Mouse (Mus musculus) gastrocnemius, adult 2 months (tissue): ENCODE data around the gene Mettl6. TPM values are rescaled to one million over a fixed set of nuclear protein-coding genes. Genes with fewer than 3 reads are reported as not detected.
"Not testable (repeated sequence)": the region's sequence is repeated elsewhere in the genome, so short reads cannot be mapped to it uniquely, and the experiment has no call there.

Experiments used
- DNase-seq: peaks from one replicate; pipeline ENCODE4 v3.0.0; 2022
- H3K27ac ChIP-seq: fragments of 200-600 bp; 2 replicates; pipeline ENCODE4 v1.8.1; 2022; ENCODE audit warnings: mild to moderate bottlenecking
- H3K4me3 ChIP-seq: fragments of 200-600 bp; 2 replicates; pipeline ENCODE4 v1.8.1; 2022; ENCODE audit warnings: mild to moderate bottlenecking, moderate library complexity
- CTCF ChIP-seq: fragments of 200-600 bp; IDR thresholded peaks from 2 replicates; pipeline ENCODE4 v1.8.1; 2022; ENCODE audit warnings: antibody characterized with exemption, mild to moderate bottlenecking, moderate library complexity
- intact Hi-C: fragments of 180-260 bp; cut with DNase I; formaldehyde crosslinking; loops from one replicate; pipeline ENCODE4 v1.15.1; 2025
- total RNA-seq, 2 experiments: library from RNA; stranded (reverse); gene quantifications; 2 replicates each; pipeline ENCODE4 v1.2.3; 2021

The Mettl6 gene
- total RNA-seq, 2 experiments from 2014 or later, result 9.5 to 9.8 TPM

DNA sequence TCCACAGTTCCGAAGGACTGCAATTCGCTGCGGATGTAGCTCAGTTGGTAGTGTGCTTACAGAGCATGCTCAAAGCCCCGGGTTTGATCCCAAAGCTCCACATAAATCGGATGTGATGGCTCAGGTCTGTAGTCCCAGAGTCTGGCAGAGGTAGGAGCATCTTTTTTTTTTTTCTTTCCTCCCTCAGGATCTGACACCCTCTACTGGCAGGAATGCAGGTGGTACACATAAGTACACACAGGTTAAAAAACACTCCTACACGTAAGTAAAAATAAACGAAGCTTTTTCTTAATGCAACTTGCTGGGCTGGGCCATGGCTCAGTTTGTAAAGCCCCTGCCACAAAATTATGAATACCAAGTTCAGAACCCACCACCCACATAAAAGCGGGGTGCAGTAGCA is 30.7 kb downstream of the Mettl6 start:
- Histone ChIP-seq H3K27ac (no peak overlapping the region), H3K4me3 (no peak overlapping the region)
- peak; percentile 64 for TF ChIP-seq CTCF
- no peak for DNase-seq
- intact Hi-C loops, result no loop called here

DNA sequence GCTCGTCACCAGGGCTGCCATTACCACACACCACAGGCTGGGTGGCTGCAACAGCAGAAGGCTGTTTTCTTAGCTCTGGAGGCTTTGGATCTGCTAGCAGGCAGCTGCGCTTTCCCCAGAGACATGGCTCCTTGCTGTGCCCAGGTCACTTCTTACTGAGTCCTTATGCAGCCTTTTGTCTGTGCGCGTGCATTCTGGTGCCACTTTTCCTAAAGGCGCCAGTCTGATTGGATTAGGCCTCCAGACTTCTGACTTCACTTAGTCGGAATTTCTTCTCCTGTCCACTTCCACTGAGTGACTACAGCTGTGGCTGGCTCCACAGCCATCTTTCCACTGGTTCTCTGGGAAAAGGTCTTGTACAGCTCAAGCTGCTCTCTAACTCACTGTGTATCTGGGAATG is 32.0 kb downstream of the Mettl6 start:
- H3K27ac ChIP-seq, result no peak overlapping the region
- no peak overlapping the region for H3K4me3 ChIP-seq
- TF ChIP-seq CTCF, result no peak
- DNase-seq, result no peak
- intact Hi-C loops, result no loop called here

DNA sequence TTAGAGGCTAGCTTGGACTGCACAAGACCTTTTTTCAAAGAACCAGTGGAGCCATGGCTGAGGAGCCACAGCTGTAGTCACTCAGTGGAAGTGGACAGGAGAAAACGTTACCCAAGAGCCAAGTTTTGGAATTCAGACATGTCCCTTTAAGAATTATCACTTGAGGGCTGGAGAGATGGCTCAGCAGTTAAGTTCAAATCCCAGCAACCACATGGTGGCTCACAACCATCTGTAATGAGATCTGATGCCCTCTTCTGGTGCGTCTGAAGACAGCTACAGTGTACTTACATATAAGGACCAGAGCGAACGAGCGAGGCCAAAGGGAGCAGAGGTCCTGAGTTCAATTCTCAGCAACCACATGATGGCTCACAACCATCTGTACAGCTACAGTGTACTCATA is 32.6 kb downstream of the Mettl6 start:
- H3K4me3 ChIP-seq, H3K27ac ChIP-seq, intact Hi-C loops, DNase-seq: not testable (repeated sequence)
- peak; percentile 44 for TF ChIP-seq CTCF

DNA sequence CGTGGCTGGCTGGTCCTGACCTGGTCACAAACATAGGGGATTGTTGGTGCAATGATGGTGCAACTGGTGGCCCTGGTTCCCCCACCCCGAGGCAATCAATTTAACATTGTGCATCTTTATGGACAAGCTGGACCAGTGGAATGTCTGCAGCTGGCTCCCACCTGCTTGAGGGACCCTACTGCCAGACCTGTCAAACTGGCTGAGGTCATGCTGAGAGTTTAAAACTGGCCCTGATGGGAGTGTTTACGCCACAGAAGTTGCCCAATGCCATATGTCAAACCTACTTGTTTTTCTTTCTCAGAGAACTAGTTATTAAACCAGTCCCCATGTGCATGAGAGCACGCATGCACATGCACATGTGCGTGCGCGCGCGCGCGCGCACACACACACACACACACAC is 36.8 kb downstream of the Mettl6 start:
- no peak overlapping the region for H3K4me3 ChIP-seq
- no peak for DNase-seq

DNA sequence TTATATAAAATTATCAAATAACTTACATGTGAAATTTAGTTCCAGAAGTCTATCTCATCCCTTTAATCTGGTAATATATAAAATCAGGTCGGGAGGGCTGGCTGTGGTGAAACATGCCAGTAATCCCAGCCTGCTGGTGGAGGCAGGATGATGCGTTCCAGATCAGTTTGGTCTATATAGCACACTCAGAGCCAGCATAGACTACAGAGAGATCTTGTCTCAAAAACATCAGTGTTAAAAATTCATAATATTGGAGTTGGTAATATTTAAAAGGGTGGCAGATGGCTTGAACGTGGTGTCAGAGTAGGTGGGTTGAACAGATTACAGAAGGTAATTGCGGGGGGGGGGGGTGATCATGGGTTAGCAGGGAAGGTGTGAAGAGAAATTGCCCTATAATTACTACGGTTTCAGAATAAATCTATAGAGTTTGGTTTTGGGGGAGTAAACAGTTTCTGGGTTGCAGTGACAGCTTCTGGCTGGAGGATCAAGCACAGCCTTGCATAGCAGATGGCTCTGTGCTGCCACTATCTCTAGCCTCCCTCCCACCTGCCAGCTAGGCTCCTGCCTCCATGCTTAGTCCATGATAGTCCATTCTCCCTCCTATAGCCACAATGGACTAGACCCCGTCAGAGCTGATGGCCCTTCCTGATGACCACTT is 38.6 kb downstream of the Mettl6 start:
- Histone ChIP-seq H3K4me3 (no peak overlapping the region), H3K27ac (no peak overlapping the region)
- DNase-seq, result no peak
- intact Hi-C loops, result no loop called here
- no peak for TF ChIP-seq CTCF

More for the DNA sequence above, 36.8 kb downstream of the Mettl6 start:
- H3K27ac ChIP-seq, result no peak overlapping the region
- TF ChIP-seq CTCF, result no peak
- intact Hi-C loops, result no loop called here

DNA sequence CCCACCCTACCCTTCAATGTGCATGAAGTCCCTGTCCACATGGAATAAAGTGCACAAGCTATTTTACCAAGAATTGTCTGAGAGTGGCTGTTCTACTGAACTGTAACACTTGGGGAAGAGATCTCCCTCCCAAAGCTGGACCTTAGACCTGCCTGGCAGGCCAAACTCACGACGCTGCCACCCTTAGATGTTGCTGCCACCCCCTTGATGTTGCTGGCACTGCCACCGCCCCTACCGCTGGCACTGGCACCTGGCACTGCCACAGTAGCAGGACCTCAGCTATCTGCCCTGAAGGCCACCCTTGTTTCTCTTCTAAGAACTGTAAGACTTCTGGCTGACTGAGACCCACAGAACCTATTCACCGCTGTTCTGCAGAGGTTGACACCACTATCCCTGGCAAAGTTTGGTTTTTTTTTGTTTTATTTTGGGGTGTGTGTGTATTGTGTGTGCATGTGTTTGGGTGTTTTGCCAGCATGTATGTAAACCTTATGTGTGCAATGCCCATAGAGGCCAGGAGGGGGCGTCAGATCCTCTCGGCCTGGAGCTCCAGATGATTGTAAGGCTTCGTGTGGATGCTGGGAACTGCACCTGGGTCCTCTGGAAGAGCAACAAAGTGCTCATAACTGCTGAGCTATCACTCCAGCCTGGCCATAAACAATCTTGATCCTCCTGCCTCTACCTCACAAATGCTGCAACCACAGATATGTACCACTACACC is 39.8 kb downstream of the Mettl6 start:
- no peak overlapping the region for H3K27ac ChIP-seq
- TF ChIP-seq CTCF, result peak; percentile 60
- intact Hi-C loops, result no loop called here
- H3K4me3 ChIP-seq, result no peak overlapping the region
- DNase-seq, result no peak

DNA sequence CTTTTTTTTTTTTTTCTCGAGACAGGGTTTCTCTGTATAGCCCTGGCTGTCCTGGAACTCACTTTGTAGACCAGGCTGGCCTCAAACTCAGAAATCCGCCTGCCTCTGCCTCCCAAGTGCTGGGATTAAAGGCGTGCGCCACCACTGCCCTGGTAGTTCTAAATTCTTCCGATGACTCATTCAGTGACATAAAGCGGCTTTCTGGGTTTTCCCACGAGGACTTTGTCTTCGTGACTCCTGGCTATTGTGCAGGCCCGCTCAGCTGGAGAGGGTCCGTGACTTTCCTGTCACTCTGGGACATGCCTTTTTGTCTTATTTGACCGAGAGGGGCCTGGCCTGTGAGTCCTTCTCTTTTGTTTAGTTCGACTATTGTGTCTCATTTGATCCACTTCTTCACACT is 40.9 kb downstream of the Mettl6 start:
- intact Hi-C loops, DNase-seq, H3K27ac ChIP-seq, H3K4me3 ChIP-seq: not testable (repeated sequence)

DNA sequence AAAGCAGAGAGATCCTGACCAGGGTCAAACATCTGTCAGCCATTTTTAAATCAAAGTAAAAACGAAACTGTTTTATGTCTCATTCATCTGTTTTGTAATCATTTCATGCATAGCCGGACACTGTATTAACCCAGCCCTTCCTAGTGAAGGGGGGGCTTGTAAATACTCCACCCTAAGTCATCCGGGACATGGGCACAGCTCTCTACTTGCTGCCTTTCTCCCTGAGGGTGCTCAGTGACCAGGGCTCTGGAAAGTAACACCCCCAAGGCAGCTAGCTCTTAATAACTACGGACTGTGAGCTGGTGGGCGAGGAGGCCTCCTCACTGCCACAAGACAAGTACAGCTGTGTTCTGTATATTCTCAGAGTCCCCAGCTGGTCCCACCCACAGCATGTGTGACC is 45.8 kb downstream of the Mettl6 start:
- no peak for DNase-seq
- Histone ChIP-seq H3K4me3 (no peak overlapping the region), H3K27ac (peak overlapping the region; percentile 53)
- no peak for TF ChIP-seq CTCF
- intact Hi-C loops, result loop anchor here (5.0 kb wide), 1 partner anchor 292 kb away; no protein-coding TSS in a partner anchor

DNA sequence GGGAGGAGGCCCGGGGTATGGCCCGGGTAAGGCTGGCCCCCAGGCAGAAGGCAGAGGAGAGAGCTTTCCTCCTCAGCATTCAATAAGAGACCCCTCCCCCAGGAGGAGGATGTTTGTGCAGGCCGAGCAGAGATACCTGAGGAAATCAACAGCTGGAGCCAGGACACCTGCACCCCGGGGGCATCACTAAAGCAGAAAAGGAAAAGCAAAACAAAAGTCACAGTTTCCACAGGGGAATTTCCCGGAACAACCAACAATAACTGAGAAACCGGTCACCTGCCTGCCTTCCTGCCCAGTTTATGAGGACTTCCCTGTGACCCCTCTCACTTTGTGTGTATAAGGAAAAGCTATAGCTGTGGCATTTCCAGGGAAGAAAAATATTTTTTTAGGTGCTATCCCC is 51.2 kb downstream of the Mettl6 start:
- intact Hi-C loops, result no loop called here
- Histone ChIP-seq H3K4me3 (no peak overlapping the region), H3K27ac (peak overlapping the region; percentile 54)
- no peak for TF ChIP-seq CTCF
- no peak for DNase-seq

DNA sequence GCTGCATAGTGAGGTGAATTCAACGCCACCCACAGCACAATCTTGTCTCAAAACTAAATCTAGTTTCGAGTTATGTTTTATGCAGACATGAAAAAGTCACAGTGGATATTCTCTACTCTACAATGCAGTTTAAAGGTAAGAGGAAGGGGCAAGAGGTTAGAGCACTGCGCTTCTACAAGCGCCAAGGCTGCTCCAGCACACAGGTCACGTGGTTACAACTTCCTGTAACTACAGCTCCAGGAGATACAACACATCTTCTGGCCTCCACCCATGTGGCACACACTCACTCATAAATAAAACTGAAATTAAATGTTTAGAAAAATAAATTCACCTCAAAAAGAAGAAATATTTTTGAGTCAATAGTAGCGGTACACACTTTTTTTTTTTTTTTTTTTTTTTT is 54.1 kb downstream of the Mettl6 start:
- Histone ChIP-seq H3K4me3 (no peak overlapping the region), H3K27ac (no peak overlapping the region)
- DNase-seq, result no peak
- intact Hi-C loops, result no loop called here
- TF ChIP-seq CTCF, result no peak

DNA sequence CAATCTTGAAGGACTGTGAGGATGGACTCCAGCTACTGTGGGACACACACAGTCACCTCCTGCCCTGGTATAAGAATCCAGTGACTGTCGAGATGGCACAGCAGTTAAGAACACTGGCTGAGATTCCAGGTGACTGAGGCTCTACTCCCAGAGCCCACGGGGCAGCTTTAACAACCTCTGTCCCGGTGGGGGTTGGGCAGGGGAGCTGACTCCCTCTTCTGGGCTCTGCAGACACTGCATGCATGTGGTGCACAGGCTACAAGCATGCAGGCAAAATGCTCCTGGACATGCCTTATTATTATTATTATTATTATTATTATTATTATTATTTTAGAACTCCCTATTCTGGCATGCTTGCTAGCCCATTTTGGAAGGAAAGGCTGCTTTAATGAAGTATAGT is 54.6 kb downstream of the Mettl6 start:
- H3K4me3 ChIP-seq, result no peak overlapping the region
- TF ChIP-seq CTCF, result peak; percentile 44
- DNase-seq, result peak; percentile 48
- no peak overlapping the region for H3K27ac ChIP-seq
- intact Hi-C loops, result no loop called here

DNA sequence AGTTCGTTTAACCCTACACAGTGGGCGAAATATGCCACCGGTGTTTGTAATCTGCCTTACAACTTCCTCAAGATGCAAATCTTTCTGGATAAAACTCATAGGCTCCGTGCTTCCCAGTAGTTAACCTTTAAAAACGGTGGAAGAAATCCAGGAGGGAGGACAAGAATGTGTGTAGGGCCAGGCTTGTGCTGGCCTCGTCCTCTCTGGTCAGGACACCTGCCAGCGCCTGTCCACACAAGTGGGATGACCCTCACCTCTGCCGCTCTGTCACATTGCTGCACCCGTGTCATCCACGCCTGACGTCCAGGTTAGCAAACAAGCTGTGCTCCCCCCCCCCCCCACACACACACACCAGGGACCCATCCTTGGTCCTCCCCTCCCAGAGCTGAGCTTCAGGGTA is 55.6 kb downstream of the Mettl6 start:
- intact Hi-C loops, result no loop called here
- peak; percentile 47 for DNase-seq
- Histone ChIP-seq H3K27ac (no peak overlapping the region), H3K4me3 (no peak overlapping the region)
- TF ChIP-seq CTCF, result no peak

DNA sequence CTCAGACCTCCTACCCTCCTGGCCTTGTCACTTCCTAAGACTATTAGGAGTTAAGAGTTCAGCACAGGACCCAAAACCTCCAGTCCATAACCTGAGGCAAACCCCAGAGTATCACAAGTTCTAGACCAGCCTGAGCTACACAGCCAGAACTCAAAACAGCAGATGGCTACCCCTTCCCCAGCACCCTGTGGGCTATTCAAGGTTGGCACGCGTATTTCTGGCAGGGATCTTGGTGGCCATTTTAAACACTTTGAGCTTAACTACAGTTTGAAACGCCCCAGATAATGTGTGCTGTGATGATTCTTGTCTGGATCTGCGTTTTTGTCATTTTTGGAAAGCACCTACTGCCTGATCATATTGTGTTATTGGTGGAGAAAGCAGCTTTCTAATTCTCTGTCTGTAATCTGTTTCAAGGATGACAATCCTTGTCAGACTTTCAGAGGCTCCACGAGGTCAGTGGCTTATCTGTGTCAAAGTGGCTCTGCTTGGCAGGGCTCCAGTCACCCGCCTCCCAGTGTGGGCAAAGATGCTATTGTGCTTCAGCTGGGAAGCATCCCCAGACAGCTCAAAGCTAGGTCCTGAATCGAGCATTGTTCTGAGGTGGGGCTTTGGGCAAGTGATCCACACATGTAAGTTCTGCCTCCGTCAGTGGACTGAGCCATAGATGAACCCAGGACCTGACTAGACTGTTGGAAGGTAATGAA is 56.9 kb downstream of the Mettl6 start:
- intact Hi-C loops, result no loop called here
- DNase-seq, result no peak
- no peak overlapping the region for H3K4me3 ChIP-seq
- no peak overlapping the region for H3K27ac ChIP-seq
- no peak for TF ChIP-seq CTCF
